Mouse (Mus musculus) liver, adult 2 months (tissue): ENCODE measurements at regions not wholly inside any gene's neighbourhood (a gene's known extent, or its start where the extent isn't known, plus 50 kb on each side); places are given as distances from the start of the nearest gene placed in this dataset.
"Not testable (repeated sequence)": the region's sequence is repeated elsewhere in the genome, so short reads cannot be mapped to it uniquely, and the experiment has no call there.

ENCODE experiments used
- DNase-seq: peaks from one replicate; pipeline ENCODE4 v3.0.0-alpha.2; 2011; ENCODE audit warnings: low read depth, low spot score; ENCODE audit errors: extremely low read depth
- H3K27ac ChIP-seq: fragments of 200-500 bp; replicated peaks from 2 replicates; pipeline ENCODE4 v1.5.1; 2012; ENCODE audit warnings: low read depth, mild to moderate bottlenecking, control low read depth, inconsistent platforms, low read length; ENCODE audit not compliant: insufficient read depth
- H3K27me3 ChIP-seq: fragments of 200-500 bp; 2 replicates; pipeline ENCODE4 v1.6.1; 2012; ENCODE audit warnings: mild to moderate bottlenecking, moderate library complexity, low read length, inconsistent platforms; ENCODE audit not compliant: control insufficient read depth, insufficient read depth
- H3K36me3 ChIP-seq: fragments of 200-500 bp; 2 replicates; pipeline ENCODE4 v1.6.1; 2012; ENCODE audit warnings: low read length, inconsistent platforms; ENCODE audit not compliant: control insufficient read depth, insufficient read depth
- H3K4me1 ChIP-seq: fragments of 200-500 bp; 2 replicates; pipeline ENCODE4 v1.6.1; 2011; ENCODE audit warnings: low read length; ENCODE audit not compliant: control insufficient read depth, insufficient read depth
- H3K4me3 ChIP-seq: fragments of 200-500 bp; 2 replicates; pipeline ENCODE4 v1.5.1; 2011; ENCODE audit warnings: low read depth, mild to moderate bottlenecking, control low read depth, low read length, moderate library complexity; ENCODE audit not compliant: insufficient read depth
- H3K79me2 ChIP-seq: fragments of 200-500 bp; 2 replicates; pipeline ENCODE4 v1.6.1; 2012; ENCODE audit warnings: inconsistent platforms, mild to moderate bottlenecking, low read length, moderate library complexity; ENCODE audit not compliant: control insufficient read depth, insufficient read depth
- H3K9ac ChIP-seq: fragments of 200-500 bp; 2 replicates; pipeline ENCODE4 v1.6.1; 2012; ENCODE audit warnings: low read depth, mild to moderate bottlenecking, control low read depth, inconsistent platforms, low read length
- CTCF ChIP-seq: fragments of 200-500 bp; IDR thresholded peaks from 2 replicates; pipeline ENCODE4 v1.5.1; 2011; ENCODE audit warnings: low read depth, low read length, control low read depth
- POLR2A ChIP-seq: fragments of 200-500 bp; IDR thresholded peaks from 2 replicates; pipeline ENCODE4 v1.6.1; 2011; ENCODE audit warnings: low read length, control low read depth; ENCODE audit not compliant: insufficient read depth; ENCODE audit errors: extremely low read depth
- WGBS: fragments of 180-500 bp; shearing (Covaris S2); methylation state at CpG from one replicate; pipeline ENCODE4 v1.1.7; 2018; 5-methylcytosine and 5-hydroxymethylcytosine counted together

DNA sequence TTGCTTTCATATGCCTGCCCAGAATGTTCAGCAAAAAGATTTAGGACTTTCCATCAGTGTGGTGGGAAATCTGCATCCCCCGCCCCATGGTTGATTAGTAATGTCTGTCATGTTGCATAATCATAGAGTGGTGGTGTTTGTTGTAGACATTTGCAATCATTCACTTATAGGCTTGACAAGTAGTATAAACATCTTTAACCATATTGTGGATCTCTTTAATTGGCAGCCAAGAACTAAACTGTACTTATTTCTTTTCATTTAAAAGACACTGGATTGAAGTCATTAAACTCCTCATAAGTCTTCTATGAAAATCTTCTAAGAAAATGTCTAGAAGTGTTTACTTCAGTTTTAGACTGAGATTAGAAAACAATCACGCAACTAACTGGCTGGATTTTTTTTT, 646.0 kb upstream of the Ptbp2 start:
- TF ChIP-seq POLR2A (no peak), CTCF (no peak)
- H3K4me3 ChIP-seq, result no peak overlapping the region
- no peaks in the 10 kb centered on the region for H3K4me1 ChIP-seq
- 88% methylated on average over 2 of the region's 2 CpGs for WGBS
- H3K36me3 ChIP-seq, result no peaks in the 10 kb centered on the region
- H3K27ac ChIP-seq, result no peak overlapping the region
- no peak for DNase-seq
- H3K27me3 ChIP-seq, result no peaks in the 10 kb centered on the region
- H3K9ac ChIP-seq, result no peak overlapping the region
- no peaks in the 10 kb centered on the region for H3K79me2 ChIP-seq

- Histone ChIP-seq H3K36me3 (no peaks in the 10 kb centered on the region), H3K27me3 (no peaks in the 10 kb centered on the region), H3K4me3 (no peak overlapping the region), H3K79me2 (no peaks in the 10 kb centered on the region), H3K27ac (no peak overlapping the region), H3K4me1 (no peaks in the 10 kb centered on the region), H3K9ac (no peak overlapping the region)
- TF ChIP-seq POLR2A (no peak), CTCF (no peak)
- no peak for DNase-seq
- WGBS, result 69% methylated on average over 3 of the region's 3 CpGs
Observed at GRCm38 (mm10) chr3:120416634-120417033, 632.4 kb upstream of the Ptbp2 start.

GRCm38 (mm10) chr3:120375688-120376289, 591.5 kb upstream of the Ptbp2 start:
- no peaks in the 10 kb centered on the region for H3K79me2 ChIP-seq
- H3K4me3 ChIP-seq, result no peak overlapping the region
- no peaks in the 10 kb centered on the region for H3K27me3 ChIP-seq
- no peaks in the 10 kb centered on the region for H3K36me3 ChIP-seq
- H3K27ac ChIP-seq, result no peak overlapping the region
- H3K4me1 ChIP-seq, result no peaks in the 10 kb centered on the region
- TF ChIP-seq CTCF, result no peak
- no peak for TF ChIP-seq POLR2A
- H3K9ac ChIP-seq, result no peak overlapping the region
- no peak for DNase-seq
- 51% methylated on average over 6 of the region's 6 CpGs for WGBS

- TF ChIP-seq POLR2A, result no peak
- Histone ChIP-seq H3K4me1 (no peaks in the 10 kb centered on the region), H3K27me3 (no peaks in the 10 kb centered on the region; the same call in 1 of the 2 replicates), H3K79me2 (no peaks in the 10 kb centered on the region), H3K27ac (no peak overlapping the region), H3K4me3 (no peak overlapping the region), H3K36me3 (no peaks in the 10 kb centered on the region), H3K9ac (no peak overlapping the region)
- 87% methylated on average over 4 of the region's 4 CpGs for WGBS
- no peak for DNase-seq
Observed at GRCm38 (mm10) chr3:120342747-120343377, 558.6 kb upstream of the Ptbp2 start.

DNA sequence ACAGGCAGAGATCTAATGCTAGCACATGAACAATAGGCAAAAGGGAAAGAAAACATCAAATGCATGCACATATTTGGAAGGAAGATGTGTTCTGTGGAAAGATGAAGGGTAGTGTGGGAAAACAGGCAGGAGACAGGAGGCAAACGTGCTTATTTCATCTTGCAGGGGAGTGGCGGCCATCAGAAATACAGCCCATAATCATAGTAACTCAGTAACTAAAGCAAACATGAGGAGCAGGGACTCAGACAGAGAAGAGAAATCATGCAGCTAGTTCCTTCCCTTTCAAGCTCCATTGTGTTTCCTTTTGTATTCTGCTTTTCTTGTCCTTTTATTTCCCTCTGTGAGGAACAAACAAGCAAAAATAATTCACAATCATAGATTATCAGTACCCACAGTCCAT, 557.6 kb upstream of the Ptbp2 start:
- Histone ChIP-seq H3K4me1 (no peaks in the 10 kb centered on the region), H3K27ac (no peak overlapping the region), H3K27me3 (no peaks in the 10 kb centered on the region; the same call in 1 of the 2 replicates), H3K36me3 (no peaks in the 10 kb centered on the region), H3K4me3 (no peak overlapping the region), H3K79me2 (no peaks in the 10 kb centered on the region), H3K9ac (no peak overlapping the region)
- 14% methylated on average over 2 of the region's 2 CpGs for WGBS
- TF ChIP-seq CTCF (no peak), POLR2A (no peak)
- DNase-seq, result no peak

GRCm38 (mm10) chr3:120335843-120336585, 551.7 kb upstream of the Ptbp2 start:
- Histone ChIP-seq H3K36me3 (no peaks in the 10 kb centered on the region), H3K4me1 (no peaks in the 10 kb centered on the region), H3K4me3 (no peak overlapping the region), H3K9ac (no peak overlapping the region), H3K79me2 (no peaks in the 10 kb centered on the region), H3K27me3 (no peaks in the 10 kb centered on the region), H3K27ac (no peak overlapping the region)
- WGBS, result 65% methylated on average over 7 of the region's 7 CpGs
- no peak for DNase-seq
- TF ChIP-seq CTCF (no peak), POLR2A (no peak)

DNA sequence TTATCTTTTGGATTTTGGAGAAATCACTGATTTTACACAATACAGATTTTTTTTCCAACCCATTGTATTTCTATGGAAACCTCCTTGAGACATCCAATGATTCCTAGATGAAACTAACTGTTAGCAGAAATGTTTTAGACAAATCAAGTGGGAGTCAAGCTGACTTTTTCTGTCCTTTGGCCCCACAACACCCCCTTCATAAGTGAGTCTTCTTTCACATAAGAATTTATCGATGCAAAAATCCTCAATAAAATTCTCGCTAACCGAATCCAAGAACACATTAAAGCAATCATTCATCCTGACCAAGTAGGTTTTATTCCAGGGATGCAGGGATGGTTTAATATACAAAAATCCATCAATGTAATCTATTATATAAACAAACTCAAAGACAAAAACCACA, 522.8 kb upstream of the Ptbp2 start:
- not testable (repeated sequence) for H3K27me3 ChIP-seq, H3K9ac ChIP-seq, H3K4me3 ChIP-seq, H3K36me3 ChIP-seq, H3K27ac ChIP-seq, H3K79me2 ChIP-seq, H3K4me1 ChIP-seq, DNase-seq
- 89% methylated on average over 3 of the region's 3 CpGs for WGBS
